Mouse (Mus musculus): ENCODE results near the gene Med14.
A peak's percentile ranks its signal among the peaks of the same experiment; 100 is the strongest.

The Med14 gene

GRCm38 (mm10) chrX:12673054-12673775 is 88.7 kb downstream of the Med14 start, which contains the start of gene 1810030O07Rik:
Gene 1810030O07Rik (minus strand): TSS chrX:12673668.
- DNase-seq (ENCODE audit: low spot score in 2 of 2), result peak; percentile 89 to 91

- DNase-seq (ENCODE audit: low spot score in 2 of 2), result no peak
Measured at GRCm38 (mm10) chrX:12653879-12654278, 108.0 kb downstream of the Med14 start.

- DNase-seq (ENCODE audit: low spot score in 2 of 2), result no peak
Measured at GRCm38 (mm10) chrX:12651906-12652305, 110.0 kb downstream of the Med14 start.

DNA sequence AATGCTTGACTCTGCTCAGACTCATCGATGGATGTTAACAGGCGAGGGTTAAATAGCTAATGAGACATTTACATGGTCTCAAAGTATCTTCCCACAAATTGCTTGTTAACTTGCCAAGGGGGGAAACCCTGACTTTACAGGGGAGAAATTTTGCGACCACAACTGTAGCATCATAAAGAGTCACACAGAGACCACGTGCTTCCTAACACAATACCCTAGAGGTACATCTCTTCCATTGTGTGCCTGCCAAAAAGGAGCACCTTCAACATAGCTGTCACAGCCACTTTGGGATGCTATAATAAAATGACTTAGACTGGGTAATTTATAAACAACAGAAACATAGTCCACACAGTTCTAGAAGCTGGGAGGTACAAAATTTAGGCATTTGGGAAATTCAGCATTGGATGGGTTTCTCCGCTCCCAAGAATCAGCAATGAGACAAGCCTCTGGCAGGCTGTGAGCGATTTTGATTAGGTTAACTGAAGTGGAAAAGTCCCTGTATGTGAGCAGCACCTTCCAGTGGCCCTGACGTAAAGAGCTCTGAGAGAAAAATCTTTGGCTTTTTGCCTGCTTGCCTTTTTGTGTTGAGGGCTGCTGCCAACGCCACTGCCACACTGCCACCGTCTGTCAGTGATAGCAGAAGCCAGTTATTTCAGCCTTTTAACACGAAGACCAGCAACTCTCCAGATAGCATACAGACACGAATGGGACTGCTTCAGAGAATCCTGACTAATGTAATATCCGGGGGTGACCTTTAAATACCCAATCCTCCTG is 116.2 kb downstream of the Med14 start:
- no peak for DNase-seq (ENCODE audit: low spot score in 2 of 2)

GRCm38 (mm10) chrX:12644976-12645375 is 116.9 kb downstream of the Med14 start:
- DNase-seq (ENCODE audit: low spot score in 2 of 2), result no peak

Data from spleen, postnatal 36 days (tissue).